Mouse (Mus musculus): ENCODE measurements at regions not wholly inside any gene's neighbourhood (a gene's known extent, or its start where the extent isn't known, plus 50 kb on each side); places are given as distances from the start of the nearest gene placed in this dataset.

DNA sequence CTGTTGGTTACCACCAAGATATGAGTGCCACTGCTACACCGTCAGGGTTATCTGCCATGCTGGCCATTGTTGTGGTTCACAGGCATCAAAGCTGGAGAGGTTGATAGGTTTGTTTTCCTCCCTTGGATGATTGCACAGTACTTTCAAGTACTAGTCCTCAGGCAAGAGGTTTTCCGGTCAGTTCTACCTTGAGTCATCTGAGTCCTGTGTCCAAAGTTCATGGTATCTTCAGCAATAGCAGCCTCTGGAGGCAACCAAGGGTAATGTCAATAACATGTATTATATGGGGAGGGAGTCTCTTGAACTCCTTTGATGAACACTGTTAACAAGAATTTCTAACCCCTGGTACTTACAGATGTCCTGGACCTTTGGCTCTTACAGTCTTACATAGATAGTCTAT lies 369.1 kb upstream of the Nr2f2 start:
- no peaks in the 10 kb centered on the region for H3K4me1 ChIP-seq
- H3K9ac ChIP-seq = no peak overlapping the region
- H3K36me3 ChIP-seq (replicated peaks) = no peaks in the 10 kb centered on the region
- H3K27me3 ChIP-seq (replicated peaks) = no peaks in the 10 kb centered on the region
- no peak overlapping the region for H3K4me3 ChIP-seq
- H3K27ac ChIP-seq = no peak overlapping the region
- no peak overlapping the region for H3K4me2 ChIP-seq
- H3K9me3 ChIP-seq = no peaks in the 10 kb centered on the region
- ATAC-seq (replicated peaks) = no peak
- WGBS = 94% methylated on average over 2 of the region's 2 CpGs

DNA sequence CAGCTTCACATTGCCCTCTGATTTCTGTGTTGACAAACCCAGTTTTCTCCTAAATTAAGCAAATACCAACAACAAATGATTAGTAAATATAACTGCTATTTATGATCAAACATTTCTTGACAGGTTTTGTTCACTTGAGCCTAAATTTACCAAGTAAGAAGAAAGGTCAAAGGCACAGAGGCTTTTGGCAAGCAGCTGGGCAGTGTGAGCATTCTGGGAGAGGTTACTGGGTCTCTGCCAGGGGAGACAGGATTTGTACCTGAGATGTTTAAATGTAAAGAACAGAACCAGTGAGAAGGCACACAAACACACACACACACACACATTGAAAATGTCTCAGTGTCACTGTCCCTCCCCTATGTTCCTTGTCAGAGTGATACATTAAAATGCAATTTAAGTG lies 367.0 kb upstream of the Nr2f2 start:
- Histone ChIP-seq H3K27me3 (replicated peaks) (no peaks in the 10 kb centered on the region), H3K9ac (no peak overlapping the region), H3K4me3 (no peak overlapping the region), H3K4me1 (no peaks in the 10 kb centered on the region), H3K36me3 (replicated peaks) (no peaks in the 10 kb centered on the region), H3K9me3 (no peaks in the 10 kb centered on the region), H3K27ac (no peak overlapping the region), H3K4me2 (no peak overlapping the region)
- ATAC-seq (replicated peaks) = no peak

DNA sequence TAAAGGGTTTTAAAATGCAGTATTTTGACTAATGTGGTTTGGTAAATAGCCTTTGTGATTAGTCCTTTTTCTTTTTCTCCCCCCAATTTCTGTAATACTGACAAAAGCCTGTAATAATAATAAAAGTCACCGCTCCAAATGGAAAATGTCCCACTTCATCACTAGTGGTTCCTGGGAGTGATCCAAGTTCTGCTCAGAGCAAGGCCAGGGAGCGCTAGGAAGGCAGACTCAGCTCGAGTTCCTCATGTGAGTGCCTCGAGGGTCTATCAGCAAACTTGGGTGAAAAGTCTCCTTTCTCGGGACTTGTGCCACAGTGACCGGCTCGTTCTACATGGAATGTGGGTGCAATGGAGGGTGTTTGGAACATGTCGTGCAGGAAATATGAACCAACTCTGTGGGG lies 363.4 kb upstream of the Nr2f2 start:
- ATAC-seq (replicated peaks) = no peak
- H3K9me3 ChIP-seq = no peaks in the 10 kb centered on the region
- no peaks in the 10 kb centered on the region for H3K4me1 ChIP-seq
- H3K27me3 ChIP-seq (replicated peaks) = no peaks in the 10 kb centered on the region
- H3K36me3 ChIP-seq (replicated peaks) = no peaks in the 10 kb centered on the region
- H3K4me2 ChIP-seq = no peak overlapping the region
- WGBS = 93% methylated on average over 8 of the region's 8 CpGs
- no peak overlapping the region for H3K27ac ChIP-seq
- H3K9ac ChIP-seq = no peak overlapping the region
- no peak overlapping the region for H3K4me3 ChIP-seq

DNA sequence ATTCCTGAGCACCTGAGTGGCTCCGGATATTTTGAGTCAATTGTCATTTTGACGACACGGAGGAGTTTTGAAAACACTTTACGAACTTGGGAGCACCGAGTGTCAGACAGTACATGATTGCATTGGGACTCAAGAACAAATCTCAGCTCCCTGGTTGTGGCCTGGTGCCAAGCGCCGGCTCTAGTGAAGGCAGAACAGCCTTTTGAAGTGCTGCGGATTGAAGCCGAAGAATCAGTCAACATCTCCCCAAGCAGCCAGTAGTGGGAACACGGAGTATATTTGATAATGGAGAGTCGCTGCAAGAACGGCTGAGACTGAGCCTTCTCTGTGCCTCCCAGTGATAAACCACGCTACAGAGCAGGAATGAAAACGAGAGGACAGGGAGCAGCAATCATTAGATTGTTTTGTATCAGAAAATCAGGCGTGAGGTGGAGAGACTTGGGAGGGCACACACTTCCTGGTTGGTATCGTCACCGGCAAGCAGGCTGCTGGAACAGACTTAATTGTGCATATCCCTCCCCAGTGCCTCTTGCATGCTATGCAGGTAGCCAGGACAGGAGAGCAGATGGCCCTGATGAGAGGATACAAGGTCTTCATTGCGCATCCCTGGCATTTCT lies 351.7 kb upstream of the Nr2f2 start:
- no peak for ATAC-seq (replicated peaks)
- no peaks in the 10 kb centered on the region for H3K9me3 ChIP-seq
- H3K4me3 ChIP-seq = no peak overlapping the region
- H3K9ac ChIP-seq = no peak overlapping the region
- no peaks in the 10 kb centered on the region for H3K27me3 ChIP-seq (replicated peaks)
- 70% methylated on average over 18 of the region's 18 CpGs for WGBS
- H3K4me2 ChIP-seq = no peak overlapping the region
- no peaks in the 10 kb centered on the region for H3K4me1 ChIP-seq
- H3K27ac ChIP-seq = no peak overlapping the region
- H3K36me3 ChIP-seq (replicated peaks) = no peaks in the 10 kb centered on the region

DNA sequence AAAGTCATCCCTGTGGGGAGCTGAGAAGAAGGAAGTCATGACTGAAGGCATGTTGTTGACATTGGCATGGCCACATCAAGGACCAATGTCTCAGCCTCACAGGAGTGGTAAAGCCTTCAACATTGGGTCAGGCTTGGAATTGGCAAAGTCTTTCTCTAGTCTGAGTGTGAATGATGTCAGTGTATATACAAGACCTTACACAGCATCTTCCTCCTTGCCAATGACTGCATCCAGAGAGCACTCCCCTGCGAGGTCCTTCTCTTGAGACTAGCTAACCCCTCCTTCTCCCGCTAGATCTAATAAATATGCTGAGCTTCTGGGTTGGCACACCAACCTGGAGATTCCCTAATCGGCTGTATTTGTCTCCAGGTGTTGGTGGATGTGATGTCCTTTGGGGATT lies 351.1 kb upstream of the Nr2f2 start:
- Histone ChIP-seq H3K27me3 (replicated peaks) (no peaks in the 10 kb centered on the region), H3K4me1 (no peaks in the 10 kb centered on the region), H3K4me3 (no peak overlapping the region), H3K4me2 (no peak overlapping the region), H3K36me3 (replicated peaks) (no peaks in the 10 kb centered on the region), H3K9me3 (no peaks in the 10 kb centered on the region), H3K27ac (no peak overlapping the region), H3K9ac (no peak overlapping the region)
- no peak for ATAC-seq (replicated peaks)
- 97% methylated on average over 3 of the region's 3 CpGs for WGBS

DNA sequence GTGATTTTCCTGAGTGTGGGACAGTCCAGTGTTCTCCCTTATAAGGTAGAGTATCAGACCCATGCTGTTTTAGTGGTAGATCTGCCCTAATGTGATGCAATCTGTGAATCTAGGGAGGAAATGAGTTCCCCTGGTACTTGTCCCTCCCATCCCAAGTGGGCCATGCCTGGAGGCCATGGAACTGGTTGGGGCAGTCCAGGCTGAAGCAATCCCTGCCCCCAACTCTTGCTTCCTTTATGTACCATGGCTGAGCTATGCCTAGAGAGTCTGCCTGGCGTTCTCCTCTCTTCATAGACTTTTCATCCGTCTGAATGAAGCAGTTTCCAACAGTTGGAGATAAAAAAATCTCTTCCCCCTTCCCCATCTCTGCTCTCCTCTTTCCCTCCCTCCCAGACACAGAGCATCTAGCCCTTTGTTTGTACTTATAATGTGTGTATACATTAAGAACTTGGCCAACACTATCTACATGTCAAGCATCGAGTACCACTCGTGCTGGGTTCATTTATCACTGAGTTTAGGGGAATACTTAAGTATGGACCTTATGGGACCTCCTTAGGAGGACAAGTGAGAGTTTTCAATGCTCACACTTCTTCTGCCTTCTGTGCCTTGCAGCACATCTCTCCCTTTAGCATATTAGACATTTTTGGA lies 350.4 kb upstream of the Nr2f2 start:
- H3K4me3 ChIP-seq = no peak overlapping the region
- 94% methylated on average over 4 of the region's 4 CpGs for WGBS
- no peak overlapping the region for H3K9ac ChIP-seq
- no peak overlapping the region for H3K4me2 ChIP-seq
- H3K36me3 ChIP-seq (replicated peaks) = no peaks in the 10 kb centered on the region
- no peak overlapping the region for H3K27ac ChIP-seq
- no peak for ATAC-seq (replicated peaks)
- no peaks in the 10 kb centered on the region for H3K27me3 ChIP-seq (replicated peaks)
- H3K4me1 ChIP-seq = no peaks in the 10 kb centered on the region
- no peaks in the 10 kb centered on the region for H3K9me3 ChIP-seq

DNA sequence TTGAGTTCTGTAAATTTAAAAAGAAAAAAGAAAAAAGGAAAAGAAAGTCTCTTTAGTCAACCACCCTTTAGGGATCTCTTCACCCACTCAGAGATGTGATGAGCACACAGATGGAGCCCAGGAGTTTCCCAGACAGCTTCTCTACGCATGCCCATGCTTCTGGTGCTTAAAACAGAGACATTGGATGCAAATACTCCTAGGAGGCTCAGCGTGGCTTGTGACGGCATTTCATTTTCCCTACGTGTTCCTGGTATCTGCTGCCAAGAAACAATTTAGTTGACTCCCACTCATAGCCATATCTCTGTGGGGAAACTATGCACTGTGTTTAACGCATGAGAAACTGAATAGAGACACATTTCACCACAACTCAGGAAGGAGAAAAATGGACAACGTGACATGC lies 345.6 kb upstream of the Nr2f2 start:
- Histone ChIP-seq H3K36me3 (replicated peaks) (no peaks in the 10 kb centered on the region), H3K4me3 (no peak overlapping the region), H3K27ac (no peak overlapping the region), H3K4me1 (no peaks in the 10 kb centered on the region), H3K4me2 (no peak overlapping the region), H3K9ac (no peak overlapping the region), H3K9me3 (no peaks in the 10 kb centered on the region), H3K27me3 (replicated peaks) (no peaks in the 10 kb centered on the region)
- no peak for ATAC-seq (replicated peaks)
- WGBS = 89% methylated on average over 6 of the region's 6 CpGs

DNA sequence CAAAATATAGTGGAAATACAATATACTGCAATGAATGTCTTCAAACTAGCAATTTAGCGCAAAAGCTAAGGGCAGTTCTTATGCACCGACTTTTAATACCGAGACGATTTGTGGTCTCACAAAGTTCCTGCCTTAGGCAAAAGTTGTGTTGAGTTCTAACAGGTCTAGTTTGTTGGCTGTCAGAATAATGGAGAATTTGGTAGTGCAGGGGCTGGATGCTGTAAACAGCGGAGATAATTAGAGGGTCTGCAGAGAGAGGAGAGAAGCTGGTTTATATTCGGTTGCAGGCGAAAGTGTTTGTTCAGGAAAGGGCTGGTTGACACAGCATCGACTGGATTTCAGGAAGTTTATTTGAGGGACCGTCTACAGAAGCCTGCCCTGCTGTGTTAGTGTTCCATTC lies 339.7 kb upstream of the Nr2f2 start:
- Histone ChIP-seq H3K9ac (no peak overlapping the region), H3K27ac (no peak overlapping the region), H3K4me1 (no peaks in the 10 kb centered on the region), H3K9me3 (no peaks in the 10 kb centered on the region), H3K27me3 (replicated peaks) (no peaks in the 10 kb centered on the region), H3K4me2 (no peak overlapping the region), H3K4me3 (no peak overlapping the region), H3K36me3 (replicated peaks) (no peaks in the 10 kb centered on the region)
- WGBS = 83% methylated on average over 9 of the region's 9 CpGs
- ATAC-seq (replicated peaks) = no peak

DNA sequence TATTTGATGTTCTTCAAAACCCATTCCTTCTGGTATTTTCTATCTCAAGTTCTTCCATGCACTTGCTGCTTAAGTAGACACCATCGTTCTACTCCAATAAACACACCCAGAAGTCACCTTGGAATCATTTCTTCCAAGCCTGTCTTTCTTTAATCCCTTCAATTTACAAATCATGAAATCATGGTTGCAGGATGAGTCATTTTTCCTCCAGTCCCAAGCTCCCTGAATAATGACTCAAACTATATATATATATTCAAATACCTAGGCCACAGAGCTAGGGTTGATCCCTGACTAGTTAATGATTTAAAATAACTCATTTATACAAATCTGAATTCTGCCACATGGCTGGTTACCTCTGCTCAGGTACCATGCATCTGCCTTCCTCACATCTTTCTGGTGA lies 337.2 kb upstream of the Nr2f2 start:
- Histone ChIP-seq H3K9me3 (no peaks in the 10 kb centered on the region), H3K27ac (no peak overlapping the region), H3K9ac (no peak overlapping the region), H3K36me3 (replicated peaks) (no peaks in the 10 kb centered on the region), H3K4me3 (no peak overlapping the region), H3K4me1 (no peaks in the 10 kb centered on the region), H3K27me3 (replicated peaks) (no peaks in the 10 kb centered on the region), H3K4me2 (no peak overlapping the region)
- ATAC-seq (replicated peaks) = no peak
- 92% methylated on average over 1 of the region's 1 CpGs for WGBS

DNA sequence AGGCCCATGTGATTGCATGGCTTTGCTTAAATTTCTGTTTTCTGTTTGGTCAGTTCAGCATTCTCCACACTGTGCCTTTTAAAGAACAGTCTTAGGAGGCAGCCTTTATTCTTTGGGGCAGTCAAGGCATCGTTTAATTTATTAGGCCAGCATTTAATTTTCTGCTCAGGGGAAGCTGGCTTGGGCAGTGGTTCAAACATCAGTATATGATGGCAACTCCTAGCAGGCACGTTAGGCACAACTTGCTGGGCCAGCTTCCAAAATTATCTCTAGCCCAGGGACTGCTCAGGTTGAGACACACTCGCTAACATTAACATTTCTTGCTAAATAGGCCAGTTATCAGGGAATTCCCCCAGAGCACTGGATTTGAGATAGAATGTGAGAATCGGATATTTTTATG lies 333.9 kb upstream of the Nr2f2 start:
- 73% methylated on average over 4 of the region's 4 CpGs for WGBS
- Histone ChIP-seq H3K27ac (no peak overlapping the region), H3K36me3 (replicated peaks) (no peaks in the 10 kb centered on the region), H3K4me2 (no peak overlapping the region), H3K9me3 (no peaks in the 10 kb centered on the region), H3K4me3 (no peak overlapping the region), H3K4me1 (no peaks in the 10 kb centered on the region), H3K27me3 (replicated peaks) (no peaks in the 10 kb centered on the region), H3K9ac (no peak overlapping the region)
- no peak for ATAC-seq (replicated peaks)

DNA sequence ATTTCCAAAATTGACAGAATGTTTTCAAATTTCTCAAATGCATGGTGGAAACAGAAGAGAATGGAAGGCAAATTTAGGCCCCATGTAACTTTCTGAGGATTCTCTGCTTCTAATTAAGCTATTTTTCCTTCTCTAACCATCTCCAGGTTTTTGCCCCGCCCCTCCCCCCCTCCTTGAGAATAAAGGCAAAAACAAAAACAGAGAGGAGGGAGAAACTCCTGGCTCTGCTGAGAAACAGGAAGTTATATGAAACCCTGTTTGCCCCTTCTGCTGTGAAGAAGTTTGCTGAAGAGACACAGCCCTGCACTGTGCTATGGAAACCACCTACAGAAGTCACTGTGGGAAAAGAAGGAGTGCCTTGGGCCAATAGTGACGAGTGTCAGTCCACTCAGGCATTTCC lies 332.9 kb upstream of the Nr2f2 start:
- Histone ChIP-seq H3K27me3 (replicated peaks) (no peaks in the 10 kb centered on the region), H3K9me3 (no peaks in the 10 kb centered on the region), H3K4me2 (no peak overlapping the region), H3K27ac (no peak overlapping the region), H3K9ac (no peak overlapping the region), H3K4me1 (no peaks in the 10 kb centered on the region), H3K4me3 (no peak overlapping the region), H3K36me3 (replicated peaks) (no peaks in the 10 kb centered on the region)
- WGBS = 65% methylated on average over 2 of the region's 2 CpGs
- no peak for ATAC-seq (replicated peaks)

DNA sequence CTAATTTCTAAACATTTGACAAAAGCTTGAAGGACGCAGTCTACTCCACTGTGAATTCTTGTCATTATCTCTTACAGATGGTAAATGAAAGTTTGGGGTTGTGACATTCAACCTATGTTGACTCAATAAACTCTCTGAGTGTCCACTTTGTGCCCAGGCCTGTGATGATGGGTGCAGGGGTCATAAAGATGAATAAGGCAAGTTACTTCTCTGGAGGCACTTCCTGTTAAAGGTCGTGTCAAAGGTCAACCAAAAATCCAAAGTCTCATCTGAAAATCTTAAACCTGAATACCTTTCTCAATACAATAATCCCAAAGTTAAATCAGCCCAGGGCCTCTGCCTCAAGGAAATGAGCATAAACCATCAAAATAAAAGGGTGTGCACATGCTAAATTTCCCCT lies 332.5 kb upstream of the Nr2f2 start:
- no peak for ATAC-seq (replicated peaks)
- no peaks in the 10 kb centered on the region for H3K9me3 ChIP-seq
- no peak overlapping the region for H3K9ac ChIP-seq
- no peak overlapping the region for H3K4me3 ChIP-seq
- H3K4me1 ChIP-seq = no peaks in the 10 kb centered on the region
- no peaks in the 10 kb centered on the region for H3K36me3 ChIP-seq (replicated peaks)
- no peak overlapping the region for H3K4me2 ChIP-seq
- H3K27ac ChIP-seq = no peak overlapping the region
- no peaks in the 10 kb centered on the region for H3K27me3 ChIP-seq (replicated peaks)
- 79% methylated on average over 2 of the region's 2 CpGs for WGBS

DNA sequence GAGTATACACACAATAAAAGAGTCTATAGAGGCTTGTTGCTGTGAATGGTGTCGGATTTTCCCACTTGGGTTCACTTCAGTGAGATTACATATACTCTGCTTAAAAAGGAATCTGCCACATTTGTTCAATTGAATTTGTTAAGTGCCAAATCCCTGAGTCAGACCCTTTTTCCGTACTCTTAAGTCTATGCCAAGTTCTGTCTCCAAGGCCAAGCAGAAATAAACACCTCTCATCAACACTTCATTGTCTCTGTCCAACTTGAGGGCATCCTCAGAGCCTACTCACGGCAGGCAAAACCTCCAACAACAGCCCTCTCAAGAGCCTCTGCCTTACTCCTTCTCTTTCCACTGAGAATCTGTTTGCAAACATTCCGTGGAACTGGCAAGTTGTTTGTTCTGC lies 325.6 kb upstream of the Nr2f2 start:
- Histone ChIP-seq H3K9me3 (no peaks in the 10 kb centered on the region), H3K4me1 (no peaks in the 10 kb centered on the region), H3K36me3 (replicated peaks) (no peaks in the 10 kb centered on the region), H3K27ac (no peak overlapping the region), H3K27me3 (replicated peaks) (no peaks in the 10 kb centered on the region), H3K4me3 (no peak overlapping the region), H3K9ac (no peak overlapping the region), H3K4me2 (no peak overlapping the region)
- no peak for ATAC-seq (replicated peaks)
- 75% methylated on average over 4 of the region's 4 CpGs for WGBS

Data from midbrain, embryonic 15.5 days (tissue).